Mouse (Mus musculus): ENCODE data around the gene AY074887.
"Not testable (repeated sequence)": the region's sequence is repeated elsewhere in the genome, so short reads cannot be mapped to it uniquely, and the experiment has no call there.

The AY074887 gene

GRCm38 (mm10) chr9:54950575-54951321 is at the start of gene AY074887, which contains the start of gene Psma4:
TSS of gene AY074887 (minus strand) at chr9:54950998.
TSS of gene Psma4 (plus strand) at chr9:54950790.
- ATAC-seq (ENCODE audit: insufficient number of reproducible peaks, low FRiP score, low TSS enrichment) = peak; percentile 95

GRCm38 (mm10) chr9:54995645-54996044 is 44.8 kb upstream of the AY074887 start:
- no peak for ATAC-seq (ENCODE audit: insufficient number of reproducible peaks, low FRiP score, low TSS enrichment)

- no peak for ATAC-seq (ENCODE audit: insufficient number of reproducible peaks, low FRiP score, low TSS enrichment)
These were observed 43.6 kb upstream of the AY074887 start for GRCm38 (mm10) chr9:54994381-54994780.

GRCm38 (mm10) chr9:54990362-54990761 is 39.6 kb upstream of the AY074887 start:
- no peak for ATAC-seq (ENCODE audit: insufficient number of reproducible peaks, low FRiP score, low TSS enrichment)

- no peak for ATAC-seq (ENCODE audit: insufficient number of reproducible peaks, low FRiP score, low TSS enrichment)
These were observed 31.6 kb upstream of the AY074887 start for GRCm38 (mm10) chr9:54982401-54982800.

GRCm38 (mm10) chr9:54981291-54982191 is 30.7 kb upstream of the AY074887 start:
- no peak; the same call in 1 of the 2 replicates for ATAC-seq (ENCODE audit: insufficient number of reproducible peaks, low FRiP score, low TSS enrichment)

- no peak for ATAC-seq (ENCODE audit: insufficient number of reproducible peaks, low FRiP score, low TSS enrichment)
These were observed 29.9 kb upstream of the AY074887 start, which contains the start of gene Chrna5 for GRCm38 (mm10) chr9:54980674-54981073. TSS of gene Chrna5 (plus strand) at chr9:54980880.

GRCm38 (mm10) chr9:54969972-54970637 is 19.3 kb upstream of the AY074887 start:
- no peak for ATAC-seq (ENCODE audit: insufficient number of reproducible peaks, low FRiP score, low TSS enrichment)

- no peak for ATAC-seq (ENCODE audit: insufficient number of reproducible peaks, low FRiP score, low TSS enrichment)
These were observed 12.9 kb upstream of the AY074887 start for GRCm38 (mm10) chr9:54963669-54964068.

- no peak for ATAC-seq (ENCODE audit: insufficient number of reproducible peaks, low FRiP score, low TSS enrichment)
These were observed 10.3 kb upstream of the AY074887 start for GRCm38 (mm10) chr9:54961059-54961458.

GRCm38 (mm10) chr9:54950162-54950561 is 636 bp downstream of the AY074887 start:
- ATAC-seq (ENCODE audit: insufficient number of reproducible peaks, low FRiP score, low TSS enrichment) = not testable (repeated sequence)

GRCm38 (mm10) chr9:54949465-54949864 is 1.3 kb downstream of the AY074887 start:
- ATAC-seq (ENCODE audit: insufficient number of reproducible peaks, low FRiP score, low TSS enrichment) = no peak

GRCm38 (mm10) chr9:54946256-54946655 is 4.5 kb downstream of the AY074887 start:
- no peak for ATAC-seq (ENCODE audit: insufficient number of reproducible peaks, low FRiP score, low TSS enrichment)

GRCm38 (mm10) chr9:54944467-54944866 is 6.3 kb downstream of the AY074887 start:
- ATAC-seq (ENCODE audit: insufficient number of reproducible peaks, low FRiP score, low TSS enrichment) = no peak

GRCm38 (mm10) chr9:54942071-54942470 is 8.7 kb downstream of the AY074887 start:
- ATAC-seq (ENCODE audit: insufficient number of reproducible peaks, low FRiP score, low TSS enrichment) = no peak

GRCm38 (mm10) chr9:54932379-54932778 is 18.4 kb downstream of the AY074887 start:
- ATAC-seq (ENCODE audit: insufficient number of reproducible peaks, low FRiP score, low TSS enrichment) = no peak

GRCm38 (mm10) chr9:54931765-54932164 is 19.0 kb downstream of the AY074887 start:
- ATAC-seq (ENCODE audit: insufficient number of reproducible peaks, low FRiP score, low TSS enrichment) = no peak

- no peak for ATAC-seq (ENCODE audit: insufficient number of reproducible peaks, low FRiP score, low TSS enrichment)
These were observed 20.1 kb downstream of the AY074887 start for GRCm38 (mm10) chr9:54930741-54931140.

- no peak for ATAC-seq (ENCODE audit: insufficient number of reproducible peaks, low FRiP score, low TSS enrichment)
These were observed 30.9 kb downstream of the AY074887 start for GRCm38 (mm10) chr9:54919946-54920345.

GRCm38 (mm10) chr9:54918781-54919180 is 32.0 kb downstream of the AY074887 start:
- ATAC-seq (ENCODE audit: insufficient number of reproducible peaks, low FRiP score, low TSS enrichment) = no peak

GRCm38 (mm10) chr9:54918191-54918590 is 32.6 kb downstream of the AY074887 start:
- no peak for ATAC-seq (ENCODE audit: insufficient number of reproducible peaks, low FRiP score, low TSS enrichment)
